Mouse (Mus musculus) kidney, postnatal 0 days (tissue): ENCODE measurements at regions not wholly inside any gene's neighbourhood (a gene's known extent, or its start where the extent isn't known, plus 50 kb on each side); places are given as distances from the start of the nearest gene placed in this dataset.

Experiments
- ATAC-seq: fragments of 200-750 bp; cut with Nextera tagmentation; replicated peaks from 2 replicates; pipeline ENCODE4 v1.8.0; 2017; ENCODE audit warnings: low read depth, moderate number of reproducible peaks, moderate TSS enrichment, moderate library complexity; ENCODE audit not compliant: low FRiP score
- DNase-seq: peaks from one replicate; pipeline ENCODE4 v3.0.0-alpha.2; 2016; ENCODE audit warnings: low spot score
- H3K27ac ChIP-seq: fragments of 300-500 bp; sonication (generic); 2 replicates; pipeline ENCODE4 v1.5.1; 2014; ENCODE audit warnings: mild to moderate bottlenecking
- H3K27me3 ChIP-seq: fragments of 300-500 bp; sonication (generic); 2 replicates; pipeline ENCODE4 v1.6.1; 2014; ENCODE audit warnings: low read length, mixed read lengths; ENCODE audit not compliant: insufficient read depth
- H3K36me3 ChIP-seq: fragments of 300-500 bp; sonication (generic); 2 replicates; pipeline ENCODE4 v1.6.1; 2014; ENCODE audit warnings: low read length, mixed read lengths; ENCODE audit not compliant: insufficient read depth
- H3K4me1 ChIP-seq: fragments of 300-500 bp; sonication (generic); replicated peaks from 2 replicates; pipeline ENCODE4 v1.6.1; 2014; ENCODE audit warnings: antibody characterized with exemption, low read length, mixed read lengths; ENCODE audit not compliant: insufficient read depth
- H3K4me2 ChIP-seq: fragments of 300-500 bp; sonication (generic); 2 replicates; pipeline ENCODE4 v1.6.1; 2014; ENCODE audit warnings: mild to moderate bottlenecking, low read length, moderate library complexity, mixed read lengths
- H3K4me3 ChIP-seq: fragments of 300-500 bp; sonication (generic); replicated peaks from 2 replicates; pipeline ENCODE4 v1.5.1; 2014; ENCODE audit warnings: low read depth, low read length
- H3K9ac ChIP-seq: fragments of 300-500 bp; sonication (generic); 2 replicates; pipeline ENCODE4 v1.6.1; 2014; ENCODE audit warnings: low read depth, low read length
- H3K9me3 ChIP-seq: fragments of 300-500 bp; sonication (generic); replicated peaks from 2 replicates; pipeline ENCODE4 v1.6.1; 2016; ENCODE audit warnings: low read length, inconsistent platforms, mixed read lengths
- CTCF ChIP-seq: IDR thresholded peaks from 2 replicates; pipeline ENCODE4 v1.5.1; 2016; ENCODE audit warnings: antibody characterized with exemption, low read depth, mild to moderate bottlenecking, moderate library complexity
- WGBS: fragments of 180-500 bp; shearing (Covaris S2); extraction: QIAGEN DNeasy Blood & Tissue Kit; methylation state at CpG from one replicate; pipeline ENCODE4 v1.1.7; 2014; 5-methylcytosine and 5-hydroxymethylcytosine counted together

DNA sequence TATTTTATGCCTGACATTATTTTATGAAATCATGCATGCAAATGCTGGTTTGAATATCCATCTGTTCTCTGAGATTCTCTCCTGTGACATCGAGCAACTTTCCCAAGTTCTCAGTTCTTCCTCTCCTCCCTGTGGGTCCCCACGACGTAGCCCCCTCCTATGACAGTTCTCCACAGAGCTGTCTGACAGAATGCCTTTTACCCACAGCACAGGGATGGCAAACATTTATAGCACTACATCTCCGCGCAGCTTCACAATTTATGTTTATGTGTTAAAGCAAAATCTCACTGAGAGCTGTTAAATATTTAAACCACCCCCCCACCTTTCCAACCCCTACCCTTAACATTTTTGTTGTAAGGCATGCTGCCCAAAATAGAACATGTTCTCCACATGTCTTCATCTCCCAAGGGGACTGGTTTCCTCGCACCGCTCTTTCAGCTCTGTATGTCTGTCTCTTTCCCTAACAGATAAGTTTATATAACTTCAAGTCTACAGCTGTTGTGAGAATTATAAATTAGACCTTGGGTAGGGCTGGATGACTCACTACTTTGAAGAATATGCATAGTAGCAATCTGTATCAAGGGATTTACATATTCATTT lies 63.5 kb upstream of the Ndst3 start:
- Histone ChIP-seq H3K9ac (no peak overlapping the region), H3K9me3 (no peaks in the 10 kb centered on the region), H3K4me1 (no peaks in the 10 kb centered on the region), H3K4me3 (no peak overlapping the region), H3K27ac (no peak overlapping the region), H3K36me3 (no peaks in the 10 kb centered on the region), H3K4me2 (no peak overlapping the region), H3K27me3 (no peaks in the 10 kb centered on the region)
- DNase-seq = no peak
- no peak for ATAC-seq
- WGBS = 70% methylated on average over 7 of the region's 7 CpGs
- TF ChIP-seq CTCF = no peak

DNA sequence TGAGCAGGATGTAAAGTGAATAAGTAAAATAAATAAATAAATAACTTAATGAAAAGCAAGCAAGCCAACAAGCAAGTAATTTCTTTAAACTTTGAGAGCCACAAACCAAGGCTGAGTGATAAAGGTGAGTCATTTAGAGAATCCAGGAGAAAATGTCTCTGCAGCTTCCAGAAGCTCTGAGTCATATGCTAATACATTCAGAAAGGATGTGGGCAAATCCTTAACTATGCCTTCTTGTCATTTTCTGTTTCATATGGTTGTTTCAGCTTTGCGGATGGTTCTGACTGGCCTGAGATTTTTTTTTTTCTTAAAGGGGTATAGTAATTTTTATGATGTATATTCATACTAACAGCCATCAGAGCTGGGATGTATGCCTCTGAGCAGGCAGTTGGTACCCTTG lies 64.3 kb upstream of the Ndst3 start:
- ATAC-seq (no peak), DNase-seq (no peak)
- Histone ChIP-seq H3K36me3 (no peaks in the 10 kb centered on the region), H3K27ac (no peak overlapping the region), H3K4me3 (no peak overlapping the region), H3K4me1 (no peaks in the 10 kb centered on the region), H3K9me3 (no peaks in the 10 kb centered on the region), H3K4me2 (no peak overlapping the region), H3K27me3 (no peaks in the 10 kb centered on the region), H3K9ac (no peak overlapping the region)
- TF ChIP-seq CTCF = no peak
- WGBS = 92% methylated on average over 1 of the region's 1 CpGs

DNA sequence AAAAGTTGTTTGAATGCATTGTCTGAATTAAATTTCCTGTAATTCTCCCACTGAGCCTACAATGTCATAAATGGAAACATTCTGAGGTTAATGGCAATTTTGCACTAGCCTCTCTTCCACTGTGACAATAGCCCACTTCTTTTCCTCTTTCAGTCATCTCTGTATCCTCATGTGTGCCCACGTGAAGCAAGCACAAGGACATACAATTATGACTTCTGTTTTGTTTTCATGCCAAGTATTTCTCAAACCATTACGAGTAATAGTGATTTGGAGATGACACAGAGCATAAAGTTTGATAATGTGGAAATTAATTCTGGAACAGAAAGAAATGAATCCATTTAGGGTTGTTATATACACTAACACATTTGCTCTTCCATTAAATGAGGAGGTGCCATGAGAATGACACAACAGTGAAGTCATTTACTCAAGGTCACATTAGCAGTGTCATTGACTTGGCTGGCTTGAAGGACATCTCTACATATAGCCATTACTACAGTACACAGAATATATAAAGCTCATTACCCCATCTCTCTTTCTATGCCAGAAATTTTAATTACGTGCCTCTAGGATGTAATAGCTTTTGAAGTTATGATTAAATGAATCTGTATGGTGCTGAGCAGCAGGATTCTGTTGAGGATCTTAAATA lies 75.4 kb upstream of the Ndst3 start:
- H3K9me3 ChIP-seq = no peaks in the 10 kb centered on the region
- TF ChIP-seq CTCF = no peak
- WGBS = 85% methylated on average over 3 of the region's 3 CpGs
- no peaks in the 10 kb centered on the region for H3K27me3 ChIP-seq
- no peaks in the 10 kb centered on the region for H3K36me3 ChIP-seq
- no peak overlapping the region for H3K9ac ChIP-seq
- H3K27ac ChIP-seq = no peak overlapping the region
- ATAC-seq (no peak), DNase-seq (no peak)
- H3K4me3 ChIP-seq = no peak overlapping the region
- H3K4me2 ChIP-seq = no peak overlapping the region
- H3K4me1 ChIP-seq = no peaks in the 10 kb centered on the region

DNA sequence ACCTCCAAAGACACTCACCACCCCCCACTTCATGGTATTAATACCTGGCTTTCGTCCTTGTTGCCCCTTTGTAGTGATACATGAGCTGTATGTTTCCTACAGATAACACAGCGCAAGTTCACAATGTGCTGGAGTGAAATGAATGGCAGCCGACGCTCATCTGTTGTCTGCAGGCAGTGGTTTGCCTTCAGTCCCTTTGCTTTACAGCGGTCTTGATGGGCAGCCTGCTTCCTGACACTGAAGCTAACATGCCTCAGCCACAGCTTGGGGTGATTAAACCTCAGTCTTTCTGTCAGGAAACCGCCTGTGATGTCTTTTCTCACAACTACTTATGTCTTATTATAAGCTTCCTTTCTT lies 75.9 kb upstream of the Ndst3 start:
- ATAC-seq = no peak
- H3K4me1 ChIP-seq = no peaks in the 10 kb centered on the region
- no peak for TF ChIP-seq CTCF
- H3K4me2 ChIP-seq = no peak overlapping the region
- DNase-seq = no peak
- no peak overlapping the region for H3K4me3 ChIP-seq
- 78% methylated on average over 6 of the region's 6 CpGs for WGBS
- H3K9ac ChIP-seq = no peak overlapping the region
- H3K9me3 ChIP-seq = no peaks in the 10 kb centered on the region
- H3K36me3 ChIP-seq = no peaks in the 10 kb centered on the region
- no peak overlapping the region for H3K27ac ChIP-seq
- H3K27me3 ChIP-seq = no peaks in the 10 kb centered on the region

DNA sequence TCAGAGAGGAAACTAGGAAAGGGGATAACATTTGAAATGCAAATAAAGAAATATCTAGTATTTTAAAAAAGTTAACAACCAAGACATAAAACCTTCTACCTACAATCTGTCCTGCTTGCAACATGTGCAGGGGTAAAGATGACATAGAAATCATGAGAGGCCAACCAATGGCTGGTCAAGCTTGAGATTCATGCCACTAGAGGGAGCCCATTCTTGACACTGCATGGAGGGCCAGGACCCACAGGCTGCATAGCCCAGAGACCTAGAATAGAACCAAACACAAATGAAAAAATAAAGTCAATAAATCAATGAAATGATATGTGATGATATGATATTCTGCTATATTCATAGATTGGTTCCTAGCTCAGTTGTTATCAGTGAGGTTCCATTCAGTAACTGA lies 89.9 kb upstream of the Ndst3 start:
- TF ChIP-seq CTCF = peak; percentile 66
- Histone ChIP-seq H3K4me3 (no peak overlapping the region), H3K4me2 (no peak overlapping the region), H3K9ac (no peak overlapping the region), H3K27ac (no peak overlapping the region), H3K4me1 (no peaks in the 10 kb centered on the region), H3K9me3 (no peaks in the 10 kb centered on the region), H3K36me3 (no peaks in the 10 kb centered on the region), H3K27me3 (no peaks in the 10 kb centered on the region)
- DNase-seq (peak; percentile 40), ATAC-seq (peak; percentile 49; the same call in 1 of the 2 replicates)

DNA sequence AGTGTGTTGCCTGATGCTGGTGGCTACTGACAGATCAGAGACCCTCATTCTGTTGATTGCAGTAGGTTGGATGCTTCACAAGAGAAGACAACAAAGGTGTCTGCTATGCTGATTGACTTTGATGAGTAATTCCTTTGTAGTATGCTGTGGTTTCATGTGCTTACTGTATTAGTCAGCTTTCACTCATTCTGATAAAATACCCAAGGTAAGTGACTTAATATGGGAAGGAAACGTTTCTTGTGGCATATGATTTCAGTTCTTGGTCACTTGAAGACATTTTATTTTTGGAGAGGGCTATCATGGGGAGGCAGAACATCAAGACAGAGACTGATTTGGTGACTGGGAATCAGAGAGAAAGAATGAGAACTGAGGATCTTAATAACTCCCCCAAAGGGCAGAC lies 90.9 kb upstream of the Ndst3 start:
- Histone ChIP-seq H3K9me3 (no peaks in the 10 kb centered on the region), H3K36me3 (no peaks in the 10 kb centered on the region), H3K27me3 (no peaks in the 10 kb centered on the region), H3K4me2 (no peak overlapping the region), H3K4me1 (no peaks in the 10 kb centered on the region), H3K4me3 (no peak overlapping the region), H3K9ac (no peak overlapping the region), H3K27ac (no peak overlapping the region)
- WGBS = 78% methylated on average over 1 of the region's 1 CpGs
- DNase-seq = no peak
- TF ChIP-seq CTCF = no peak
- no peak for ATAC-seq

DNA sequence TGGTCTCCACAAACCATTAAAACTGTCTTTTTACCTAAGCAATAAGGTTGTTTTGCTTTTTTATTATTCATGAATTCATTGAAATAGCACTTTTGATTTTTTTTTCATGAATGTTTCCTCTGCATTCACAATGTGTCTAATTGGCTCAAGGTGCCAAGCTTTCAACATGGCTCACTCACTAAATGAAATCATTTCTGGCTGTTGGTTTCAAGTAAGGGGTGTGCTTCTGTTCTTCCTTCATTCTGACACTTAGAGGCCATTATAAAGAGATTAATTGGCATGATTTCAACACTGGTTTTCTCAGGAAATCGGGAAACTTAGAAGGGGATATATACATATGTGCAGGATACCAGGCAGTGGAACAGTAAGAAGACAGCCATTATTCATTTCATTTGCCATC lies 93.5 kb upstream of the Ndst3 start:
- Histone ChIP-seq H3K36me3 (no peaks in the 10 kb centered on the region), H3K27me3 (no peaks in the 10 kb centered on the region), H3K4me2 (no peak overlapping the region), H3K4me1 (no peaks in the 10 kb centered on the region), H3K9me3 (no peaks in the 10 kb centered on the region), H3K27ac (no peak overlapping the region), H3K9ac (no peak overlapping the region), H3K4me3 (no peak overlapping the region)
- ATAC-seq = no peak
- TF ChIP-seq CTCF = no peak
- WGBS = 64% methylated on average over 1 of the region's 1 CpGs
- no peak for DNase-seq
